ENCODE assay signal across 12 mouse cellular contexts in the genomic region with DNA sequence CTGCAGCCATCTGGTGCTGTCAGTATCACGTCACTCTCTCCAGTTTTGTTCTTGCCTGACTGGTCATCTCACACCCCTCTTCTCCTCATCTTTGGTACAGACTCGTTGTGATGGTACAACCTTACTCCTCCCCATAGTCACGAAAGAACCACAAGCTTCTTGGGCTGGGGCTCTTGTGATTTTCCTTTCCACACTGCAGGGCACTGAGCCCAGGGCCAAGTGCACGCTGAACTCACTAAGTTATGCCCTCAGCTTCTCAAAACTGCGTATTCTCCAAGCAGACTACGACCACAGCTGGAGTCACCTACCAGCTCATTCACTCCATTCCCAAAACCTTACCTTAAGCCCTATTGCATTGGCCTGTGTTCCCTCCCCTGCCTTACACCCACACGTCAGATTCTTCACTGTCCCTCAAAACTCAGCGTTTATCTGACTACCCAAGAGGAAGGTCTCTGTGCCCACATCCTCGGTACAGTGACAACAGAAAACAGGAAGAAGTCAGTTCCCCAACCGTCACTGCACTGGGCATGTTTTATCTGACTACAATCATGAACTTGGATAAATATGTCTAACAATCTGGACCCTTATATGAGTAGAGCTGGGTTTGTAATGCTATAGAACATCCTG.
DNase-seq lines count a peak whose midpoint lies in the region; ATAC-seq and TF ChIP-seq lines count a peak whose summit lies in the region.
"Had no signal": no experiment of that assay in that cellular context is flagged by ENCODE, and none has a peak within 500 bp of the region (broad histone marks: within the 10 kb centered on the region; RNA-seq: fewer than 3 reads in every experiment).

No protein-coding gene starts in this region.

- no peak for TF ChIP-seq CTCF in stomach, postnatal 0 days (IDR thresholded peaks at IDR 0.05; ENCODE audit: low read depth)

- H3K4me2 ChIP-seq in stomach, embryonic 15.5 days, result no peak overlapping the region
- H3K4me2 ChIP-seq in stomach, postnatal 0 days (replicated peaks; ENCODE audit: low read depth), result no peak overlapping the region

- no peak for TF ChIP-seq EP300 in stomach, postnatal 0 days (optimal IDR thresholded peaks at IDR 0.05)

- no peaks in the 10 kb centered on the region for H3K27me3 ChIP-seq in stomach, embryonic 15.5 days (replicated peaks)
- no peaks in the 10 kb centered on the region for H3K27me3 ChIP-seq in stomach, postnatal 0 days (ENCODE audit: control insufficient read depth, insufficient read depth, low read length)
- H3K27me3 ChIP-seq in limb, embryonic 10.5 days (ENCODE audit: low read depth, poor library complexity, severe bottlenecking), result no peaks in the 10 kb centered on the region
- H3K27me3 ChIP-seq: Patski had no signal

- WGBS in stomach, embryonic 15.5 days, result 76% methylated on average over 10 of the region's 10 CpGs
- 86% methylated on average over 10 of the region's 10 CpGs for WGBS in stomach, postnatal 0 days
- 89% methylated on average over 10 of the region's 10 CpGs for WGBS in limb, embryonic 10.5 days

- DNase-seq in stomach, postnatal 0 days (ENCODE audit: low spot score), result no peak
- peak; percentile 22 for DNase-seq in limb, embryonic 10.5 days (ENCODE audit: low spot score)
- DNase-seq in natural killer cell, adult 2 months (ENCODE audit: low spot score in 2 of 2), result peak; percentile 65 to 74
- no peak for DNase-seq in ovary, adult 18-20 months (ENCODE audit: low spot score)
- DNase-seq in frontal cortex, postnatal 36 days (ENCODE audit: low spot score in 2 of 2), result no peak
- DNase-seq in frontal cortex, adult 2 months (ENCODE audit: extremely low spot score in 1 of 2, low spot score in 1 of 2), result no peak
- DNase-seq: cerebellum, adult 2 months had no signal

- H3K9me3 ChIP-seq in stomach, embryonic 15.5 days, result no peaks in the 10 kb centered on the region
- no peaks in the 10 kb centered on the region for H3K9me3 ChIP-seq in stomach, postnatal 0 days (ENCODE audit: control insufficient read depth, low read length)
- H3K9me3 ChIP-seq in limb, embryonic 10.5 days (replicated peaks), result no peaks in the 10 kb centered on the region

- no peak overlapping the region for H3K9ac ChIP-seq in stomach, embryonic 15.5 days
- no peak overlapping the region for H3K9ac ChIP-seq in stomach, postnatal 0 days (ENCODE audit: low read length)
- H3K9ac ChIP-seq: liver, embryonic 14.5 days had no signal

- peak overlapping the region; percentile 14; the same call in 1 of the 2 replicates for H3K27ac ChIP-seq in stomach, embryonic 15.5 days
- H3K27ac ChIP-seq in stomach, postnatal 0 days (replicated peaks), result no peak overlapping the region
- H3K27ac ChIP-seq in limb, embryonic 10.5 days, result no peak overlapping the region
- H3K27ac ChIP-seq: kidney, postnatal 0 days; liver, embryonic 14.5 days had no signal

- no peak for ATAC-seq in stomach, embryonic 15.5 days (ENCODE audit: insufficient read depth, low FRiP score, low read depth)
- ATAC-seq in stomach, postnatal 0 days (ENCODE audit: low FRiP score, low TSS enrichment), result no peak
- ATAC-seq: Patski had no signal

- H3K4me1 ChIP-seq in stomach, embryonic 15.5 days, result no peaks in the 10 kb centered on the region
- H3K4me1 ChIP-seq in stomach, postnatal 0 days (replicated peaks; ENCODE audit: control insufficient read depth, insufficient read depth), result no peaks in the 10 kb centered on the region
- peaks cover 24% of the 10 kb centered on the region for H3K4me1 ChIP-seq in limb, embryonic 10.5 days

- no peaks in the 10 kb centered on the region; the same call in 1 of the 2 replicates for H3K36me3 ChIP-seq in stomach, embryonic 15.5 days
- no peaks in the 10 kb centered on the region for H3K36me3 ChIP-seq in stomach, postnatal 0 days (ENCODE audit: control insufficient read depth, insufficient read depth, low read length)
- 0 out of 2 replicates have a peak, but pooled peaks cover 2% of the 10 kb centered on the region for H3K36me3 ChIP-seq in limb, embryonic 10.5 days

- no peak overlapping the region for H3K4me3 ChIP-seq in stomach, embryonic 15.5 days (replicated peaks)
- H3K4me3 ChIP-seq in stomach, postnatal 0 days (ENCODE audit: low read depth, low read length), result no peak overlapping the region
- no peak overlapping the region for H3K4me3 ChIP-seq in limb, embryonic 10.5 days
- H3K4me3 ChIP-seq: erythroblast, embryonic 14.5 days had no signal

Comparison
In these comparisons a context has a peak if more than half of its experiments do, and no peak if none do; other contexts are left out.
1. DNase-seq: peak in limb, embryonic 10.5 days (single experiment) and natural killer cell, adult 2 months (2 of 2); none in stomach, postnatal 0 days (single experiment), ovary, adult 18-20 months (single experiment), frontal cortex, postnatal 36 days (0 of 2) and frontal cortex, adult 2 months (0 of 2).